Mouse (Mus musculus) cortical plate, adult 2 months (tissue): ENCODE results near the gene Acbd3. TPM values are rescaled to one million over a fixed set of nuclear protein-coding genes. Genes with fewer than 3 reads are reported as not detected.

Experiments used
- H3K27ac ChIP-seq: fragments of 200-500 bp; 2 replicates; pipeline ENCODE4 v1.5.1; 2012; ENCODE audit warnings: low read length, control low read depth, inconsistent platforms; ENCODE audit not compliant: insufficient read depth
- H3K4me1 ChIP-seq: fragments of 200-500 bp; 2 replicates; pipeline ENCODE4 v1.6.1; 2011; ENCODE audit warnings: low read length; ENCODE audit not compliant: control insufficient read depth, insufficient read depth
- H3K4me3 ChIP-seq: fragments of 200-500 bp; 2 replicates; pipeline ENCODE4 v1.5.1; 2011; ENCODE audit warnings: mild to moderate bottlenecking, low read length, control low read depth; ENCODE audit not compliant: insufficient read depth
- CTCF ChIP-seq: fragments of 200-500 bp; IDR thresholded peaks from 2 replicates; pipeline ENCODE4 v1.5.1; 2011; ENCODE audit warnings: mild to moderate bottlenecking, control low read depth, low read length; ENCODE audit not compliant: insufficient read depth; ENCODE audit errors: extremely low read depth
- POLR2A ChIP-seq: fragments of 200-500 bp; IDR thresholded peaks from 2 replicates; pipeline ENCODE4 v1.6.1; 2011; ENCODE audit warnings: mild to moderate bottlenecking, low read length, control low read depth; ENCODE audit not compliant: insufficient read depth; ENCODE audit errors: extremely low read depth
- polyA plus RNA-seq: library from polyadenylated mRNA; depleted of rRNA; stranded (reverse); fragments of >200 nt; gene quantifications from 2 replicates; pipeline ENCODE4 v1.2.3, GENCODE M21; 2012; rRNA removed

Gene Acbd3
- polyA plus RNA-seq, 1 experiment: 22.5 TPM

DNA sequence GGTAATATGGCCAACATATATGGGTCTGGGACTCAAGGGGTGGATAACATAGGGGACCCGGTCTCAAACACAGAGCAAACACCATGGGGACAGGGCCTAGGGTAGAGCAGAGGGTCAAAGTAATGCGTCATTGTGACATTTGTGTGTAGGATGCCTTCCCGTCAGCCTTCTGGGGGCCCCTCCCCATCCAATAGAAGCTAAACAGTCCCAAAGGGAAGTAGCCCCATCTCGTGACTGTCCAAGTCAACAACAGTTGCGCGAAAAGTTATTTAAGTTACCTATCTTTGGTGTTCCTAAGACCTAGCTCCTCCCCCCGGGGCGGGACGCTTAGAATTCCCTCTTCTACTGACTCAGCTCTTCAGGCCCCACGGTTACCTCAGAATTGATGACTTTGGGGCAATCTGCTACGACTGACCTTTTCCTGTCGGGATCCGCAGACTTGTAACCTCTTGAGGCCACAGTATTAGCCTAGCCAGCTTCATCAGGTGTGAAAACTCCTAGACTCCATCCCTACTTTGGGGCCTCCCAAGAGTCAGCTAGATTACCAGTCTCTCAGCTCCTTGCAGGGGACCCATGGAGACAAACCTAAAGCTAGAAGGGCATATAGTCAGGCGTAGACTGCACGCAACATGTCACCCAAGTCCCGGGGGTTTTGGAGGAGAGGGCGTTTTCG is 67.7 kb downstream of the Acbd3 start:
- no peak overlapping the region for H3K27ac ChIP-seq
- H3K4me1 ChIP-seq: no peaks in the 10 kb centered on the region
- H3K4me3 ChIP-seq: no peak overlapping the region
- no peak for TF ChIP-seq CTCF
- no peak for TF ChIP-seq POLR2A

- no peak for TF ChIP-seq CTCF
- TF ChIP-seq POLR2A: no peak
- Histone ChIP-seq H3K27ac (no peak overlapping the region), H3K4me1 (no peaks in the 10 kb centered on the region)
These were observed 68.3 kb downstream of the Acbd3 start for GRCm38 (mm10) chr1:180794170-180794569.

GRCm38 (mm10) chr1:180798660-180799059 is 72.8 kb downstream of the Acbd3 start:
- Histone ChIP-seq H3K4me3 (no peak overlapping the region), H3K27ac (no peak overlapping the region), H3K4me1 (no peaks in the 10 kb centered on the region)
- TF ChIP-seq CTCF (no peak), POLR2A (no peak)

More at GRCm38 (mm10) chr1:180794170-180794569, 68.3 kb downstream of the Acbd3 start:
- H3K4me3 ChIP-seq: no peak overlapping the region

DNA sequence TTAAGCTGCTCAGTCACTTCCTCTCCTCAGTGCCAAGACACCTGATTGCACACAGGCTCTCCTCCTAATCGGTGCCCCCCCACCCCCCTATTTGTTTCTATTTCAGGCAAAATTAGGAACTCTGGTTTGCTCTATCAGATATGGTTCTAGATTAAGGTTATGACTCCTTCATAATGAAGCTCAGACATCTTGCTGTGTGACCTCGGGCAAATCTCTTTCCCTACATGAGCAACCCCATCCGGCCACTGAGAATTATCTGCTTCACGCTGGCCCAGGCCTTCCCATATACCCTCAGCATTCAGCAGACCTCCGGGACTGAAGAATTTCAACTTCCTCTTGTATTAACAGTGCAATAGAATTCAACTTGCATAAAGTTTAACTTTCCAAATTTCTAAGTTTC is 73.4 kb downstream of the Acbd3 start:
- Histone ChIP-seq H3K27ac (no peak overlapping the region), H3K4me3 (no peak overlapping the region), H3K4me1 (no peaks in the 10 kb centered on the region)
- TF ChIP-seq POLR2A (no peak), CTCF (no peak)

- H3K27ac ChIP-seq: no peak overlapping the region
- TF ChIP-seq POLR2A (no peak), CTCF (no peak)
- no peak overlapping the region for H3K4me3 ChIP-seq
- no peaks in the 10 kb centered on the region for H3K4me1 ChIP-seq
These were observed 74.2 kb downstream of the Acbd3 start for GRCm38 (mm10) chr1:180800022-180800421.

DNA sequence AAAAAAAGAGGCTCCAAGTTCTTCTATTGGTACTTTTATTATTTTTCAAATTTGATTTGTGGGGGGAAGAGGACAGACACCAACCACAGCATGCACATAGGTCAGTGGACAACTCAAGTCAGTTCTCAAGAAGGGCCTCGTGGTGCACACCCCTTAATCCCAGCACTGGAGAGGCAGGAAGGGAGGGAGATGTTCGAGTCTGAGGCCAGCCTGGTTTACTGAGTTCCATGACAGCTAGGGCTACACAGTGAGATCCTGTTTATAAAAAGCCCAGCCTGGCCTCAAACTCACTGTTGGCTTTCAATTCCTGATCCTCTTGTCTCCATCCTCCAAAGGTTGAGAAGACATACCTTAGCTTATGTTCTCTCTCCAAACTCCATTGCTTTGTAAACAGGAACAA is 75.0 kb downstream of the Acbd3 start:
- H3K4me3 ChIP-seq: no peak overlapping the region
- no peak for TF ChIP-seq CTCF
- no peak for TF ChIP-seq POLR2A
- H3K4me1 ChIP-seq: no peaks in the 10 kb centered on the region
- H3K27ac ChIP-seq: no peak overlapping the region

GRCm38 (mm10) chr1:180801466-180801994 is 75.7 kb downstream of the Acbd3 start:
- Histone ChIP-seq H3K4me1 (no peaks in the 10 kb centered on the region), H3K27ac (no peak overlapping the region), H3K4me3 (no peak overlapping the region)
- TF ChIP-seq CTCF (no peak), POLR2A (no peak)

Other genes starting within 250 kb of the Acbd3 start
- 93.7 and 100 TPM in 2 replicates for gene Stum, start 242.5 kb upstream of the Acbd3 start, polyA plus RNA-seq
- gene Parp1, start 157.1 kb upstream of the Acbd3 start, polyA plus RNA-seq: 55.9 and 62.9 TPM in 2 replicates
- 2.6 and 2.8 TPM in 2 replicates for gene Lin9, start 84.9 kb upstream of the Acbd3 start, polyA plus RNA-seq
- gene Mixl1, start 29.0 kb upstream of the Acbd3 start, polyA plus RNA-seq: not detected in 2 replicates
- gene H3f3a, start 87.9 kb downstream of the Acbd3 start, polyA plus RNA-seq: 334 and 359 TPM in 2 replicates
- gene Sde2, start 125.1 kb downstream of the Acbd3 start, polyA plus RNA-seq: 16.1 and 16.2 TPM in 2 replicates
- gene Lefty2, start 167.1 kb downstream of the Acbd3 start, polyA plus RNA-seq: 1.2 and 1.9 TPM in 2 replicates
- gene Pycr2, start 178.2 kb downstream of the Acbd3 start, polyA plus RNA-seq: 36.6 and 38.0 TPM in 2 replicates
- gene Lefty1, start 209.0 kb downstream of the Acbd3 start, polyA plus RNA-seq: 1.5 and 8.1 TPM in 2 replicates
- gene Tmem63a, start 216.3 kb downstream of the Acbd3 start, polyA plus RNA-seq: 48.2 and 64.1 TPM in 2 replicates